Mouse (Mus musculus) cortical plate, adult 2 months (tissue): Measurements from ENCODE around the gene Xaf1. TPM values are rescaled to one million over a fixed set of nuclear protein-coding genes. Genes with fewer than 3 reads are reported as not detected.

Source experiments
- H3K27ac ChIP-seq: fragments of 200-500 bp; 2 replicates; pipeline ENCODE4 v1.5.1; 2012; ENCODE audit warnings: low read length, control low read depth, inconsistent platforms; ENCODE audit not compliant: insufficient read depth
- H3K4me1 ChIP-seq: fragments of 200-500 bp; 2 replicates; pipeline ENCODE4 v1.6.1; 2011; ENCODE audit warnings: low read length; ENCODE audit not compliant: control insufficient read depth, insufficient read depth
- H3K4me3 ChIP-seq: fragments of 200-500 bp; 2 replicates; pipeline ENCODE4 v1.5.1; 2011; ENCODE audit warnings: mild to moderate bottlenecking, low read length, control low read depth; ENCODE audit not compliant: insufficient read depth
- CTCF ChIP-seq: fragments of 200-500 bp; IDR thresholded peaks from 2 replicates; pipeline ENCODE4 v1.5.1; 2011; ENCODE audit warnings: mild to moderate bottlenecking, control low read depth, low read length; ENCODE audit not compliant: insufficient read depth; ENCODE audit errors: extremely low read depth
- POLR2A ChIP-seq: fragments of 200-500 bp; IDR thresholded peaks from 2 replicates; pipeline ENCODE4 v1.6.1; 2011; ENCODE audit warnings: mild to moderate bottlenecking, low read length, control low read depth; ENCODE audit not compliant: insufficient read depth; ENCODE audit errors: extremely low read depth
- polyA plus RNA-seq: library from polyadenylated mRNA; depleted of rRNA; stranded (reverse); fragments of >200 nt; gene quantifications from 2 replicates; pipeline ENCODE4 v1.2.3, GENCODE M21; 2012

Gene Xaf1
- polyA plus RNA-seq, 1 experiment, result 16.0 TPM

GRCm38 (mm10) chr11:72310491-72310890 is 9.1 kb downstream of the Xaf1 start:
- no peaks in the 10 kb centered on the region for H3K4me1 ChIP-seq
- H3K27ac ChIP-seq, result no peak overlapping the region
- H3K4me3 ChIP-seq, result no peak overlapping the region
- TF ChIP-seq CTCF (no peak), POLR2A (no peak)

GRCm38 (mm10) chr11:72311355-72312001 is 10.0 kb downstream of the Xaf1 start:
- H3K4me1 ChIP-seq, result no peaks in the 10 kb centered on the region
- no peak overlapping the region for H3K4me3 ChIP-seq
- H3K27ac ChIP-seq, result no peak overlapping the region
- TF ChIP-seq CTCF (no peak), POLR2A (no peak)

GRCm38 (mm10) chr11:72314151-72314895 is 12.9 kb downstream of the Xaf1 start, which contains the start of gene Fbxo39:
TSS of gene Fbxo39 (plus strand) at chr11:72314444.
- no peaks in the 10 kb centered on the region for H3K4me1 ChIP-seq
- 0 out of 2 replicates have a peak within 1 kb of the TSS, but pooled peaks have one; percentile 6 for H3K4me3 ChIP-seq
- H3K27ac ChIP-seq, result no peak within 1 kb of the TSS
- no peak for TF ChIP-seq POLR2A
- no peak for TF ChIP-seq CTCF

- Histone ChIP-seq H3K4me1 (no peaks in the 10 kb centered on the region), H3K4me3 (no peak overlapping the region), H3K27ac (no peak overlapping the region)
- TF ChIP-seq POLR2A (no peak), CTCF (no peak)
Measured at GRCm38 (mm10) chr11:72318026-72318425, 16.6 kb downstream of the Xaf1 start.

- TF ChIP-seq CTCF (peak; percentile 65), POLR2A (no peak)
- Histone ChIP-seq H3K4me1 (no peaks in the 10 kb centered on the region), H3K4me3 (no peak overlapping the region), H3K27ac (no peak overlapping the region)
Measured at GRCm38 (mm10) chr11:72324431-72324830, 23.0 kb downstream of the Xaf1 start.

- TF ChIP-seq CTCF, result no peak
- no peak overlapping the region for H3K4me3 ChIP-seq
- H3K4me1 ChIP-seq, result no peaks in the 10 kb centered on the region
- H3K27ac ChIP-seq, result no peak overlapping the region
Measured at GRCm38 (mm10) chr11:72325701-72326100, 24.3 kb downstream of the Xaf1 start.

- no peak overlapping the region for H3K27ac ChIP-seq
- TF ChIP-seq CTCF, result no peak
- TF ChIP-seq POLR2A, result no peak
- no peak overlapping the region for H3K4me3 ChIP-seq
- no peaks in the 10 kb centered on the region for H3K4me1 ChIP-seq
Measured at GRCm38 (mm10) chr11:72332951-72333667, 31.7 kb downstream of the Xaf1 start.

- Histone ChIP-seq H3K27ac (no peak overlapping the region), H3K4me3 (no peak overlapping the region), H3K4me1 (no peaks in the 10 kb centered on the region)
- TF ChIP-seq CTCF, result no peak
- no peak for TF ChIP-seq POLR2A
Measured at GRCm38 (mm10) chr11:72334653-72335052, 33.2 kb downstream of the Xaf1 start.

- Histone ChIP-seq H3K4me3 (no peak overlapping the region), H3K4me1 (no peaks in the 10 kb centered on the region), H3K27ac (no peak overlapping the region)
- TF ChIP-seq CTCF (no peak), POLR2A (no peak)
Measured at GRCm38 (mm10) chr11:72336726-72337125, 35.3 kb downstream of the Xaf1 start.

- TF ChIP-seq CTCF (no peak), POLR2A (no peak)
- Histone ChIP-seq H3K4me1 (no peaks in the 10 kb centered on the region), H3K4me3 (no peak overlapping the region), H3K27ac (no peak overlapping the region)
Measured at GRCm38 (mm10) chr11:72338437-72338871, 37.0 kb downstream of the Xaf1 start.
